Mouse (Mus musculus) small intestine, adult 2 months (tissue): ENCODE measurements around the gene Otulin.

Experiments used
- CTCF ChIP-seq: fragments of 200-500 bp; IDR thresholded peaks from 2 replicates; pipeline ENCODE4 v1.5.1; 2012; ENCODE audit warnings: low read depth, mild to moderate bottlenecking, control low read depth, inconsistent platforms, low read length, moderate library complexity, mixed read lengths; ENCODE audit not compliant: insufficient replicate concordance, insufficient read length; ENCODE audit errors: extremely low read depth
- POLR2A ChIP-seq: fragments of 200-500 bp; IDR thresholded peaks from 2 replicates; pipeline ENCODE4 v1.6.1; 2012; ENCODE audit warnings: low read depth, mild to moderate bottlenecking, control low read depth, inconsistent platforms, low read length, moderate library complexity

DNA sequence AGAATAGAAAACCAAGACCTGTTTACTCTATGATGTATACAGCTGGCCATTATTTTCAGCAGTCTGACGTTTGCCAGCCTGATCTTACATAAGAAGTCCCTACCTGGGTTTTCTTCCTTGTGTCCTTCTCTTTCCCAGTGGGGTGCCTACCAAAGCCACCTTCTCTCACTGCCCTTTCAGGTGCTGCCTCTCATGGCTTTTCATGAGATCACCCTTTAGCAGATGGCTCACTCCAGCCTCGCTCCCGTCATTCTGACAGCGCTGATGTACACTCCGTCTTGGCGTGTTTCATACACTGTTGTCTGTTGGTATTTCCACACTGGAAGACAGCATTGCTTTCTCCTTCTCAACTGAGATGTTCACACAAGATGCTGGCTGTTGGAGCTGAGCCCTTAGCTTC is 46.9 kb downstream of the Otulin start:
- TF ChIP-seq POLR2A (no peak), CTCF (no peak)
